Mouse (Mus musculus): ENCODE data around the gene Mettl24.

The Mettl24 gene

GRCm38 (mm10) chr10:40816471-40816870 lies 133.4 kb downstream of the Mettl24 start:
- POLR2A ChIA-PET = interaction anchor here in 2 of 4 experiments (0.7 to 1.6 kb wide), 5 partner anchors 11 to 94 kb away, joined by 3 to 4 read pairs (median 3); partner anchors contain the start of genes Cdc40 (in 1 of the 2) and Wasf1 (in 1 of the 2)
- CTCF ChIA-PET = interaction anchor here (0.5 to 0.7 kb wide), 6 partner anchors 10 to 1936 kb away, joined by 3 to 8 read pairs (median 6); no protein-coding TSS in a partner anchor

- ChIA-PET POLR2A (interaction anchor here in 1 of 4 experiments (1.4 kb wide), 1 partner anchor 14 kb away, joined by 4 read pairs; no protein-coding TSS in a partner anchor), CTCF (interaction anchor here in 1 of 4 experiments (0.6 kb wide), 1 partner anchor 10 kb away, joined by 3 read pairs; no protein-coding TSS in a partner anchor)
Observed at GRCm38 (mm10) chr10:40825952-40826351, 142.9 kb downstream of the Mettl24 start.

- CTCF ChIA-PET = no interaction called here
- POLR2A ChIA-PET = interaction anchor here in 1 of 4 experiments (1.1 kb wide), 1 partner anchor 17 kb away, joined by 3 read pairs; no protein-coding TSS in a partner anchor
Observed at GRCm38 (mm10) chr10:40827706-40828105, 144.6 kb downstream of the Mettl24 start.

GRCm38 (mm10) chr10:40830312-40830711 lies 147.2 kb downstream of the Mettl24 start:
- ChIA-PET CTCF (interaction anchor here in 1 of 4 experiments (0.6 kb wide), 1 partner anchor 94 kb away, joined by 3 read pairs; no protein-coding TSS in a partner anchor), POLR2A (interaction anchor here in 3 of 4 experiments (0.5 to 0.6 kb wide), 3 partner anchors 22 to 187 kb away, joined by 3 to 4 read pairs (median 3); no protein-coding TSS in a partner anchor)

GRCm38 (mm10) chr10:40831267-40831666 lies 148.2 kb downstream of the Mettl24 start:
- ChIA-PET POLR2A (interaction anchor here in 2 of 4 experiments (0.6 to 0.7 kb wide), 4 partner anchors 21 to 894 kb away, joined by 3 to 7 read pairs (median 4); no protein-coding TSS in a partner anchor), CTCF (interaction anchor here in 1 of 4 experiments (0.6 kb wide), 1 partner anchor 95 kb away, joined by 3 read pairs; no protein-coding TSS in a partner anchor)

GRCm38 (mm10) chr10:40840086-40840485 lies 157.0 kb downstream of the Mettl24 start:
- CTCF ChIA-PET = interaction anchor here in 1 of 4 experiments (0.5 kb wide), 1 partner anchor 160 kb away, joined by 4 read pairs; no protein-coding TSS in a partner anchor
- POLR2A ChIA-PET = interaction anchor here in 2 of 4 experiments (0.7 to 1.3 kb wide), 3 partner anchors 14 to 53 kb away, joined by 3 to 4 read pairs (median 3); no protein-coding TSS in a partner anchor

GRCm38 (mm10) chr10:40843841-40844240 lies 160.8 kb downstream of the Mettl24 start:
- POLR2A ChIA-PET = interaction anchor here in 2 of 4 experiments (0.7 to 1.1 kb wide), 2 partner anchors 16 to 497 kb away, joined by 3 to 4 read pairs; no protein-coding TSS in a partner anchor
- CTCF ChIA-PET = no interaction called here

GRCm38 (mm10) chr10:40844546-40844945 lies 161.5 kb downstream of the Mettl24 start:
- ChIA-PET CTCF (interaction anchor here in 1 of 4 experiments (0.6 kb wide), 1 partner anchor 711 kb away, joined by 13 read pairs; no protein-coding TSS in a partner anchor), POLR2A (interaction anchor here in 2 of 4 experiments (0.7 to 1.1 kb wide), 4 partner anchors 11 to 497 kb away, joined by 3 to 4 read pairs (median 3); no protein-coding TSS in a partner anchor)

GRCm38 (mm10) chr10:40845626-40846025 lies 162.5 kb downstream of the Mettl24 start:
- CTCF ChIA-PET = interaction anchor here in 1 of 4 experiments (0.6 kb wide), 1 partner anchor 903 kb away, joined by 5 read pairs; no protein-coding TSS in a partner anchor

GRCm38 (mm10) chr10:40847176-40847874 lies 164.2 kb downstream of the Mettl24 start:
- ChIA-PET POLR2A (interaction anchor here in 1 of 4 experiments (0.9 kb wide), 1 partner anchor 104 kb away, joined by 4 read pairs; no protein-coding TSS in a partner anchor), CTCF (no interaction called here)

More at GRCm38 (mm10) chr10:40845626-40846025, 162.5 kb downstream of the Mettl24 start:
- POLR2A ChIA-PET = interaction anchor here in 2 of 4 experiments (0.9 to 1.1 kb wide), 4 partner anchors 10 to 587 kb away, joined by 3 to 4 read pairs (median 4); partner anchors contain the start of genes Cdc40 (in 1 of the 2) and Wasf1 (in 1 of the 2)

GRCm38 (mm10) chr10:40850644-40851043 lies 167.6 kb downstream of the Mettl24 start:
- ChIA-PET POLR2A (interaction anchor here in 1 of 4 experiments (1.5 kb wide), 1 partner anchor 15 kb away, joined by 4 read pairs; no protein-coding TSS in a partner anchor), CTCF (no interaction called here)

GRCm38 (mm10) chr10:40851138-40851537 lies 168.1 kb downstream of the Mettl24 start:
- POLR2A ChIA-PET = interaction anchor here in 1 of 4 experiments (1.0 to 1.5 kb wide), 2 partner anchors 15 to 548 kb away, joined by 3 to 4 read pairs; no protein-coding TSS in a partner anchor
- CTCF ChIA-PET = no interaction called here

- POLR2A ChIA-PET = interaction anchor here in 1 of 4 experiments (0.8 kb wide), 1 partner anchor 11 kb away, joined by 3 read pairs; no protein-coding TSS in a partner anchor
- CTCF ChIA-PET = interaction anchor here in 1 of 4 experiments (0.6 kb wide), 1 partner anchor 612 kb away, joined by 5 read pairs; no protein-coding TSS in a partner anchor
Observed at GRCm38 (mm10) chr10:40855616-40856015, 172.5 kb downstream of the Mettl24 start.

GRCm38 (mm10) chr10:40856703-40857102 lies 173.6 kb downstream of the Mettl24 start:
- POLR2A ChIA-PET = interaction anchor here in 1 of 4 experiments (1.0 kb wide), 1 partner anchor 16 kb away, joined by 3 read pairs; no protein-coding TSS in a partner anchor
- CTCF ChIA-PET = no interaction called here

- ChIA-PET POLR2A (interaction anchor here in 1 of 4 experiments (1.0 kb wide), 1 partner anchor 17 kb away, joined by 3 read pairs; no protein-coding TSS in a partner anchor), CTCF (no interaction called here)
Observed at GRCm38 (mm10) chr10:40857599-40857998, 174.5 kb downstream of the Mettl24 start.

Measured in embryonic stem cell, embryonic (primary cell).